Mouse (Mus musculus): Measurements from ENCODE around the gene Plxnd1.

The Plxnd1 gene

DNA sequence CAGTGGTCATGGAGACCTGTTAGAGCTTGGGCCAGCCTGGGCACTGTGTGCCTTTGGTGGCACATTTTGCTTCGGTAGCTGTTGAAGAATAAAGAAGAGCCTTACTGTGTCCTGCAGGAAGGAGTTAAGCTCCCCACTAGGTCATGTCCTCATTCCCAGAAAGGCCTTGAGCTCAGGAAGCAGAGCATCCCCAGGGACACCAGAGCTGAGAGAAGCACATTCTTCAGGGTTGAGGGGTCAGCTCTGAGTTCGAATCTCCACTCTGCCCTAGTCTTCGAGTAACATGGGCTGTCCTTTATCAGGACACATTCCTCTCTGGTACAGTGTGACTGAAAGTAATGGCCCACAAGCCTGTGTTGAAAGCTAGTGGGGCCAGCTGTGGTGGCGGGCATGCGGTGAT, 74.9 kb downstream of the Plxnd1 start:
- WGBS, result 84% methylated on average over 5 of the region's 5 CpGs

GRCm38 (mm10) chr6:115918615-115919014, 76.2 kb downstream of the Plxnd1 start:
- WGBS, result 100% methylated on average over 1 of the region's 1 CpGs

DNA sequence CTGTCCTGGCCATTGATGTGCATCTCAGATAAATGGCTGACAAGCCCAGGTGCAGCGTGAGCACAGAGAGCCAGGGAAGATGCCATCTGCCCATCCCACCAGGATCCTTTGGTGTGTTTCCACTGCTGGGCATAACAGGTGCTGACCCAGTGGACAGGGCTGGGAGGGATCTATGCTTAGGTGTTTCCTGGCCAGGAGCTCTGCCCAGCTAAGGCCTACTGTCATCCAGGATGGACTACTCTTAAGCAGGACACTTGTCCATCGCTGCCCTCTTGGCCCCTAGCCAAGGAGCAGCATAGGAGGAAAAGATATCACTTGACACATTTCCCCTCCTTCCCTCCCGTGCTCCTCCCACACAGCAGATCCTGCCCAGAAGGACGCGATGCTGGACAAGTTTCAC, 78.2 kb downstream of the Plxnd1 start:
- WGBS, result 63% methylated on average over 5 of the region's 5 CpGs

GRCm38 (mm10) chr6:115915601-115916445, 79.0 kb downstream of the Plxnd1 start:
- 44% methylated on average over 17 of the region's 17 CpGs for WGBS

DNA sequence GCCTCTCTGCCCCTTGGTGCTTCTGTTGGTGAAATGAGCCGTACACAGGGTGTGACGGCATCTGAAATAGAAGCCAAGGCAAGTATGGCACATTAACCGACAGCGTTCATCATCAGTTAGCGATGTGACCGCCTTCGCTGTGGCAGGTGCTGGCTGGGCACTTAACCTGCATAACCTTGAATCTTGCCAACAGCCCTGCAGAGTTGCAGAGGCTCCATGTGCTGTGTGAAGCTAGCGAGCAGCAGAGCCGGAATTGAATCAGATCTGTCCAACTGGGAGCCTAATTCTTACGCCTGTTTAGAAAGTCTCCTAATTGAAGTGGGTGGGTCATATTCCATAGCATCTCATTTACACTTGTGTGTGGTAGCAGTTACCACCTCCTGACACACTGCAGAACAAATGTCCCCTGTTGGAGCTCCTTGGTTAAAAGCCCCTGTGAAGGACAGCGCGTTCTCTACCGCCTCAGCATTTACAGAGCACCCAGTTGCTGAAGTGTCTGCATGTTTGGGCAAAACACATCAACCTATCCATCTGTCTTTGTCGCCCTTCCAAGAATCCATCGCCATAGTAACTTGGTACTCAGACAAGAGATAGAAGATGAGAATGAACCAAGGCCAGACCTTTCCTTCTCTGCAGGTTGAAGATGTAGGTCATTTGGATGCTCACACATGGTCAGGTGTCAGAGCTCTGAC, 80.1 kb downstream of the Plxnd1 start:
- WGBS, result 46% methylated on average over 15 of the region's 15 CpGs

DNA sequence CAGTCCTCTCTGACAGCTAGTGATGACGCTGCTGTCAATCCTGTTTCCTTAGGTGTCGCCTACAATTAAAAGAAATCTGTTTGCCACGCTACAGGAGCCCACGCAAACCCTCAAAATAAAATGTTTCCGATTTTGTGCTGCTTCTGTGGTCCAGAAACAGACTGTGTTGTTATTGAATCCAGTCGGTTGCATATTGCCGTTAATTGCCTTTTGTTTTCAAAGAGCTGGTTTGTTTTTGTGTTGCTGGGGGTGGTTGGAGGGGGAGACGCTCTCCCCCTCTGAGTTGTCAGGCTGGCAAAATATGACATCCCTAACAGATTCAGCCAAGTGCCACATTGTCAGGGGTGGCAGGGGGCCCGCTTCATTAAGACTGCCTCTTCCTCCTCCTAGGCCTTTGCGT, 81.3 kb downstream of the Plxnd1 start:
- 57% methylated on average over 10 of the region's 10 CpGs for WGBS

DNA sequence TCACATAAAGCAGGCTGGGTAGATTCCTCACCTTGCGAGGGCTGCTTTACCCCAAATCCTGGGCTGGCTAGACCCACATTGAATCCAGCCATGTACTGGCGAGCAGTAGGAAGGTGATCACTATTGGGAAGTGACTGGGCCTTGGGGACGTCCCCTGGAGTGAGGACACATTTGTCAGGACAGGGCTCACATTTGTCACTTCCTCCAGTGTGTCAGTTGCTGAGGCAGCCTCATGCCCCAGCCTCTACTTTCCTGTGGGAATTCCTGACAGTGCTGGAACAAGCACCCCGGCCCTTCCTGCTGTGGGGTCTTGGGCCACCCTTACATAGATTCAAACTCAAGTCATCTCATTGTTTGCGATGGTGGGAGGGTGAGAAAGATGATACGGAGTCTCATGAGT, 83.0 kb downstream of the Plxnd1 start:
- 79% methylated on average over 6 of the region's 6 CpGs for WGBS

DNA sequence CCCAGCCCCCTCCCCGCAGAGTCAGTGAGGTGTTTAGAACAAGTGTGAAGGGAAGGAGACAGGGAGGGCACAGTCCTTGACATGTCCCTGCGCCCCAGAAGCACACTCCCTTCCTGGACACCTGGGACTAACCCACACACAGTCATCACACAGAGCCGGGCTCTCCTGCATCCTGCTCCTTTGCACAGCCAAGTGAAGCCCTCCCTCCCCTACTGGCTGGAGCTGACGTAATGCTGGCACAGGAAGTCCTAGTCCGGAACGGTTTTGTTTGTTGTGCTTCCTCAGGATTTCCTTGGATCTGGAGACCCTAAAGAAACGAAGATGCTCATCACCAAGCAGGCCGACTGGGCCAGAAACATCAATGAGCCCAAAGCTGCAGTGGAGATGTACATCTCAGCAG, 84.9 kb downstream of the Plxnd1 start:
- 54% methylated on average over 8 of the region's 8 CpGs for WGBS

DNA sequence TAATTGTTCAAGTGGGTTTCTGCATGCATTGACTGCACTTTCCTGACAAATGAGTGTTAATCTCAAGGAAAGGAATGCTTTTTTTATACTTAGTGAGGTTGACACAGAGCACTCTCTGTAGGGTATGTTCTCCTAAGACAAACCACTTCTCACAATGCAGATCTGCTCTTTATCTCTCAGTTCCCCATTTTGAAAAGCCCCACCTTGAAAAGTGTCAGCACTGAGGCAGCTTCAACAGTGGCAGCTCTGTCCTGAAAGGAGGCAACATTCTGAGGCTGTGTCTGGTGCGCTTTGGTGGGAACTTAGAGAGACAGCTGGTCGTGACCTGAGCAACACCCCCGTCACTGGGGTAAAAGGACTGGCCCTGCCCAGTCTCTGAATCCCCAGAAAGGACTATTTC, 85.8 kb downstream of the Plxnd1 start:
- 90% methylated on average over 3 of the region's 3 CpGs for WGBS

DNA sequence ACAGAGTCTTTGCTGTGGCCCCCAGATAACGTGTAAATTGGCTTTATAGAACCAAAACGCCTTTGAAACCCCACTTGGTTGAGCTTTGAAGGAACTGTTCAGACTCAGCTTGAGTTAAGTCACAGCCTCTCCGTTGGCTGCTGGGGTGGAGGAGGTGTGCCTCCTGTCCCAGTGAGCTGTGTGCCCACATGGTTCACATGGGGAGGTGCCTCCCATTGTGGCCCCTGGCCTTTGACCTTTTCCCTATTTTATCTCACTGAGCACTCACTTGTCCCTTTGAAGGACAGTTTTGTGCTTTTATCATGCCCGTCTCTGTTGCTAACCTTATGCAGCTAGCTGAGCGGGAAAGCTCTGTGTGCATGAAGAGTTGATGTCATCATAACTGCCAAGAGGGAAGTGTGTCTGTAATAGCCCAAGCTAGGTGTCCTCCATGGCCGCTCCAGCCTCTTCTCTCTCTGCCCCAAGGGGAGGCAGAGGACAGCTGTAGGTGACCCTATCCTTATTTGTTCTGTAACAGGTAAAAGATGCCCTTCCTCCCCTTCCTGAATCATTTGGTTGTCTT, 86.3 kb downstream of the Plxnd1 start:
- WGBS, result 81% methylated on average over 6 of the region's 6 CpGs

DNA sequence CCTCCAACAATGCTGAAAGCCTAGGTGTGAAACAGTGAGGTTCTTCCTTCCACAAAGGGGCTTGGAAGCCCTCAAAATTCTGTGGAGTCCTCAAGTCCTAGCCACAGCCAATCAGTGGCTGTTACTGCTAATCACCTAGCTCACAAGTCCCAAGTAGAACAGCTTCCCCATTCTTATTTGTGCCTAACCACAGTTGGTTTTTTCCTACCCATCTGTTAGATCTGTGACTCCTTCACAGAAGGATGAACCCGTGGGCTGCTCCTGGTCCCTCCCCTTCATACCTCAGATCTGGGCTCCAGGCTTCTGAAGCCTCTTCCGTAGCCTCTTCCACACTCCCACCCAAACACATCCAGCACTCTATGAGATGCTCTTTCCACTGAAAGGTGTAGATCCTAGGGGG, 87.9 kb downstream of the Plxnd1 start:
- 42% methylated on average over 2 of the region's 2 CpGs for WGBS

DNA sequence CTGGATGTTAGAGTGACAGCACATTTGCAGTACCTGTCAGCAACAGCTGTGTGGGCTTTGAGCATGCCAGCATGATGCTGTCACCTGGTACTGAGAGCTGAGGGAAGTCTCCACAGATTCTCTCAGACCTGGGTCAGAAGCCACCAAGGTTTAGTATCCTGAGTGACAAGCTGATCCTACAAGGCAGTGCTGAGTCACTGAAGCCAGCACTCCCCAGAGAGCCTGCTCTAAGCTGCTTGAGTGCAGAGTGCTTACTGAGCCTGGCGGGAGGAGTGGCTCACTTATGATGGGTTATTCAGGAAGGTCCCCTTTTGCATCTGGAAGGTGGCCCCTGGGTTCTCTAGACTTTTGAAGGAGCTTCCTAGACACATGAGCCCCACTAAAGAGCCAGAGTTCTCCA, 88.3 kb downstream of the Plxnd1 start:
- 84% methylated on average over 1 of the region's 1 CpGs for WGBS

- WGBS, result 84% methylated on average over 6 of the region's 6 CpGs
Measured at GRCm38 (mm10) chr6:115905568-115905967, 89.2 kb downstream of the Plxnd1 start.

All from cerebral cortex, adult 2 months (tissue).